Mouse (Mus musculus): ENCODE data around the gene Tfeb. TPM values are rescaled to one million over a fixed set of nuclear protein-coding genes. Genes with fewer than 3 reads are reported as not detected.

Gene Tfeb
- polyA plus RNA-seq, 1 experiment from 2014 or later, result 48.3 TPM

GRCm38 (mm10) chr17:47837808-47838207 is 101.0 kb downstream of the Tfeb start:
- ATAC-seq (no peak), DNase-seq (ENCODE audit: low read depth, low spot score) (no peak)
- in situ Hi-C loops (cut with MboI; ENCODE audit: low pct_unique_long_range_greater_than_20kb), result no loop called here
- ChIA-PET CTCF (interaction anchor here (1.2 to 1.9 kb wide), 3 partner anchors 13 to 22 kb away, joined by 3 to 4 read pairs (median 3); no protein-coding TSS in a partner anchor), POLR2A (no interaction called here)
- no peak for TF ChIP-seq CTCF (IDR thresholded peaks at IDR 0.05)
- H3K27me3 ChIP-seq, result peaks cover 13% of the 10 kb centered on the region

GRCm38 (mm10) chr17:47841521-47841920 is 104.7 kb downstream of the Tfeb start:
- no peak for ATAC-seq
- H3K27me3 ChIP-seq, result no peaks in the 10 kb centered on the region
- TF ChIP-seq CTCF (IDR thresholded peaks at IDR 0.05), result no peak
- in situ Hi-C loops (cut with MboI; ENCODE audit: low pct_unique_long_range_greater_than_20kb), result loop anchor here (5.0 kb wide), 1 partner anchor 44 kb away; no protein-coding TSS in a partner anchor
- POLR2A ChIA-PET, result no interaction called here
- no peak for DNase-seq (ENCODE audit: low read depth, low spot score)
- CTCF ChIA-PET, result interaction anchor here (1.0 kb wide), 1 partner anchor 33 kb away, joined by 3 read pairs; no protein-coding TSS in a partner anchor

Other genes with a start within 250 kb of the Tfeb start
- gene Taf8, start 234.7 kb upstream of the Tfeb start, polyA plus RNA-seq (2021), result 17.8 TPM
- gene Ccnd3, start 232.0 kb upstream of the Tfeb start, polyA plus RNA-seq (2021), result 99.7 TPM
- 18.2 TPM for gene Bysl, start 125.5 kb upstream of the Tfeb start, polyA plus RNA-seq (2021)
- 36.3 TPM for gene Med20, start 125.4 kb upstream of the Tfeb start, polyA plus RNA-seq (2021)
- gene Gm20517, start 125.4 kb upstream of the Tfeb start, polyA plus RNA-seq (2021), result 2.4 TPM
- 10.0 TPM for gene Usp49, start 106.3 kb upstream of the Tfeb start, polyA plus RNA-seq (2021)
- gene Tomm6, start 48.6 kb upstream of the Tfeb start, polyA plus RNA-seq (2021), result 167 TPM
- gene Frs3, start 48.0 kb upstream of the Tfeb start, polyA plus RNA-seq (2021), result 8.2 TPM
- 1.0 TPM for gene Gm21981, start 42.6 kb upstream of the Tfeb start, polyA plus RNA-seq (2021)
- 5.5 TPM for gene Prickle4, start 42.3 kb upstream of the Tfeb start, polyA plus RNA-seq (2021)
- gene Pgc, start 10.2 kb upstream of the Tfeb start, polyA plus RNA-seq (2021), result not detected
- not detected for gene Mdfi, start 97.7 kb downstream of the Tfeb start, polyA plus RNA-seq (2021)
- 49.9 TPM for gene Foxp4, start 187.6 kb downstream of the Tfeb start, polyA plus RNA-seq (2021)